Mouse (Mus musculus): ENCODE data around the gene Rdh7. TPM values are rescaled to one million over a fixed set of nuclear protein-coding genes. Genes with fewer than 3 reads are reported as not detected.
"Not testable (repeated sequence)": the region's sequence is repeated elsewhere in the genome, so short reads cannot be mapped to it uniquely, and the experiment has no call there.

The Rdh7 gene
- polyA plus RNA-seq, 1 experiment from 2014 or later, result 0.35 TPM

DNA sequence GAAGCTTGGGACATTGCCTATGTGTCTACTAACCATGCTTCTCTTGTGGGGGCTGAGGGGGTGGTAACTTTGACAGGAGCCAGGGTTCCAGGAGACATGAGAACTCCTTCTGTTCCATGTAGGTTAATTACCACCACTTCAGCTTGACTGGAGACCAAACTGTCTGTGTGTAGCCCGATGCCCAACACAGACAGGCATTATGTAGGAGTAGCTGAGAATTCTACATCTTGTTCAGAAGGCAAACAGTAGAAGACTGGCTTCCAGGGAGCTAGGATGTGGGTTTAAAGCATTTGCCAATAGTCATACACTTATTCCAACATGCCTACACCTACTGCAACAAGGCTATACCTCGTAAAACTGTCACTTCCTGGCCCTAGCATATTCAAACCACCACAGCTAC is 50.1 kb downstream of the Rdh7 start:
- no peak overlapping the region for H3K27ac ChIP-seq
- no peaks in the 10 kb centered on the region for H3K4me1 ChIP-seq (replicated peaks)
- H3K27me3 ChIP-seq (replicated peaks), result no peaks in the 10 kb centered on the region
- H3K9ac ChIP-seq, result no peak overlapping the region
- WGBS, result 92% methylated on average over 2 of the region's 2 CpGs
- no peaks in the 10 kb centered on the region for H3K9me3 ChIP-seq
- H3K4me3 ChIP-seq (replicated peaks), result no peak overlapping the region
- ATAC-seq, result no peak
- no peaks in the 10 kb centered on the region for H3K36me3 ChIP-seq
- no peak overlapping the region for H3K4me2 ChIP-seq (replicated peaks)

DNA sequence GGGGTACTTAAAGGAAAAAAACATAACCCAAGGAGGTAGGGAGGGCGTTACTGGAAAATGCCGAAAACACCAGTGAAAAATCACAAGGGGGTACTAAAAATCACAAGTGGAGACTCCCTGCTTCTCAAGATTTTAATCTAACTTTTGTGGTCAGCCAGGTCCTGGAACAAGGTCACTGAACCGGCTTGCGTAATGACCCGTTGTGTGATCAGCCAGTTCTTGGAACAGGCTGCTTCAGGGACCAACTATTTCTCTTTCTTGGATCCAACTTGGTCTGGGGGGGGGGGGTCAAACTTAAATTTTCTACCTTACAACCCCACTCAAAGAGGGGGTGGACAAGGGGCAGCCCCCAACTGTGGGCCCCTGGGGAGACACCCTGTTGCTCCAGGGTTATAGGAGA is 50.8 kb downstream of the Rdh7 start:
- not testable (repeated sequence) for H3K9me3 ChIP-seq; H3K9ac ChIP-seq; ATAC-seq; H3K27ac ChIP-seq; H3K36me3 ChIP-seq; H3K27me3 ChIP-seq (replicated peaks); H3K4me1 ChIP-seq (replicated peaks); H3K4me2 ChIP-seq (replicated peaks); H3K4me3 ChIP-seq (replicated peaks)
- 92% methylated on average over 5 of the region's 5 CpGs for WGBS

GRCm38 (mm10) chr10:127835292-127835691 is 53.3 kb downstream of the Rdh7 start:
- H3K9me3 ChIP-seq, result no peaks in the 10 kb centered on the region
- H3K4me2 ChIP-seq (replicated peaks), result no peak overlapping the region
- H3K4me3 ChIP-seq (replicated peaks), result no peak overlapping the region
- WGBS, result 75% methylated on average over 5 of the region's 5 CpGs
- ATAC-seq, result no peak
- no peak overlapping the region for H3K27ac ChIP-seq
- H3K4me1 ChIP-seq (replicated peaks), result no peaks in the 10 kb centered on the region
- no peak overlapping the region for H3K9ac ChIP-seq
- no peaks in the 10 kb centered on the region for H3K36me3 ChIP-seq
- no peaks in the 10 kb centered on the region for H3K27me3 ChIP-seq (replicated peaks)

DNA sequence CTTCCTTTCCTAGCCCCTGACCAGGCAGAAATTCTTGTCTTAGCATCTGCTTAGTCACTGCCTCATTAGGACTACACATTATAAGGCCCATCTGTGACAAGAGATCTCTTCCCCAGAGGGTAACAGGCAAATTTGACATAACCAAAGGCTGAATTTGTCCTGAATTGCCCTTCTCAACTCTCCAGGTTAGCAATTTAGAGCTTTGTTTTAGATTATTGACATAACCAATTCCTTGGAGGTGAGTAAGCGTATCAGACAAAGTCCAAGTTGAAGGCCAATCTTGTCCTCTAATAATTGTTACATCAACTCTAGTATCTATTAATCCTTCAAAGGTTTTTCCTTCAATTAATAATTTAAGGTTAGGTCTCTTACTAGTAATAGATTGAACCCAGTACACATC is 54.4 kb downstream of the Rdh7 start:
- not testable (repeated sequence) for H3K36me3 ChIP-seq; H3K4me2 ChIP-seq (replicated peaks)

More for the DNA sequence above, 54.4 kb downstream of the Rdh7 start:
- ATAC-seq; H3K4me1 ChIP-seq (replicated peaks); H3K27me3 ChIP-seq (replicated peaks); H3K9me3 ChIP-seq; H3K4me3 ChIP-seq (replicated peaks); H3K9ac ChIP-seq; H3K27ac ChIP-seq: not testable (repeated sequence)
- WGBS, result 94% methylated on average over 1 of the region's 1 CpGs

Other genes with a start within 250 kb of the Rdh7 start
- 37.7 and 39.9 TPM in 2 replicates for gene Stat6, start 245.8 kb downstream of the Rdh7 start, polyA plus RNA-seq (2015; fragmentation: Nextera tagmentation; extraction: Ambion mirVana)
- gene Nemp1, start 221.9 kb downstream of the Rdh7 start, polyA plus RNA-seq (2015; fragmentation: Nextera tagmentation; extraction: Ambion mirVana), result 5.7 and 6.9 TPM in 2 replicates
- 8.3 and 8.7 TPM in 2 replicates for gene Nab2, start 220.2 kb downstream of the Rdh7 start, polyA plus RNA-seq (2015; fragmentation: Nextera tagmentation; extraction: Ambion mirVana)
- gene Myo1a, start 183.6 kb downstream of the Rdh7 start, polyA plus RNA-seq (2015; fragmentation: Nextera tagmentation; extraction: Ambion mirVana), result 33.8 and 36.7 TPM in 2 replicates
- 2.3 and 4.1 TPM in 2 replicates for gene Tac2, start 164.3 kb downstream of the Rdh7 start, polyA plus RNA-seq (2015; fragmentation: Nextera tagmentation; extraction: Ambion mirVana)
- gene Zbtb39, start 149.3 kb downstream of the Rdh7 start, polyA plus RNA-seq (2015; fragmentation: Nextera tagmentation; extraction: Ambion mirVana), result 2.6 and 2.7 TPM in 2 replicates
- 1.8 and 2.0 TPM in 2 replicates for gene Gpr182, start 137.1 kb downstream of the Rdh7 start, polyA plus RNA-seq (2015; fragmentation: Nextera tagmentation; extraction: Ambion mirVana)
- gene Rdh1, start 129.1 kb downstream of the Rdh7 start, polyA plus RNA-seq (2015; fragmentation: Nextera tagmentation; extraction: Ambion mirVana), result 0.04 TPM in 1 of 2 replicates, not detected in the other
- 0.19 TPM in 1 of 2 replicates, not detected in the other for gene Rdh16f1, start 129.0 kb downstream of the Rdh7 start, polyA plus RNA-seq (2015; fragmentation: Nextera tagmentation; extraction: Ambion mirVana)
- gene Rdh9, start 112.4 kb downstream of the Rdh7 start, polyA plus RNA-seq (2015; fragmentation: Nextera tagmentation; extraction: Ambion mirVana), result 0.13 TPM in 1 of 2 replicates, not detected in the other
- not detected in 2 replicates for gene Rdh16, start 87.7 kb downstream of the Rdh7 start, polyA plus RNA-seq (2015; fragmentation: Nextera tagmentation; extraction: Ambion mirVana)
- gene Rdh19, start 38.9 kb downstream of the Rdh7 start, polyA plus RNA-seq (2015; fragmentation: Nextera tagmentation; extraction: Ambion mirVana), result not detected in 2 replicates
- gene Rdh16f2, start 22.3 kb downstream of the Rdh7 start, polyA plus RNA-seq (2015; fragmentation: Nextera tagmentation; extraction: Ambion mirVana), result 0.19 and 0.34 TPM in 2 replicates
- gene Sdr9c7, start 9.7 kb upstream of the Rdh7 start, polyA plus RNA-seq (2015; fragmentation: Nextera tagmentation; extraction: Ambion mirVana), result 0.16 and 0.26 TPM in 2 replicates
- 0.38 and 0.48 TPM in 2 replicates for gene Hsd17b6, start 118.8 kb upstream of the Rdh7 start, polyA plus RNA-seq (2015; fragmentation: Nextera tagmentation; extraction: Ambion mirVana)
- 67.9 and 73.0 TPM in 2 replicates for gene Prim1, start 126.4 kb upstream of the Rdh7 start, polyA plus RNA-seq (2015; fragmentation: Nextera tagmentation; extraction: Ambion mirVana)
- gene Naca, start 146.8 kb upstream of the Rdh7 start, polyA plus RNA-seq (2015; fragmentation: Nextera tagmentation; extraction: Ambion mirVana), result 779 and 830 TPM in 2 replicates
- 482 and 586 TPM in 2 replicates for gene Ptges3, start 170.1 kb upstream of the Rdh7 start, polyA plus RNA-seq (2015; fragmentation: Nextera tagmentation; extraction: Ambion mirVana)
- 3,029 and 3,109 TPM in 2 replicates for gene Atp5b, start 194.5 kb upstream of the Rdh7 start, polyA plus RNA-seq (2015; fragmentation: Nextera tagmentation; extraction: Ambion mirVana)
- gene Baz2a, start 202.8 kb upstream of the Rdh7 start, polyA plus RNA-seq (2015; fragmentation: Nextera tagmentation; extraction: Ambion mirVana), result 11.7 and 12.5 TPM in 2 replicates